Mouse (Mus musculus) intestine, embryonic 16.5 days (tissue): ENCODE data around the gene Cd27. TPM values are rescaled to one million over a fixed set of nuclear protein-coding genes. Genes with fewer than 3 reads are reported as not detected.

ENCODE experiments used
- microRNA-seq: library from miRNA; unstranded; fragments of <30 nt; microRNA quantifications from one replicate; pipeline ENCODE4, GENCODE M21; 2016
- polyA plus RNA-seq: library from polyadenylated mRNA; unstranded; fragments of >200 nt; fragmentation: Nextera tagmentation; extraction: Ambion mirVana; gene quantifications from 2 replicates; pipeline ENCODE4 v1.2.1, GENCODE M21; 2015

The Cd27 gene
- polyA plus RNA-seq, 1 experiment from 2014 or later, result 2.0 TPM

Small RNAs within 50 kb of the gene (microRNA-seq; reads per million reads assigned to microRNA genes)
- gene Mir3098 (0.68 reads per million), gene Mir8113 (not detected)

Other genes with a start within 250 kb of the Cd27 start
- 1.9 and 2.0 TPM in 2 replicates for gene Pianp, start 240.3 kb downstream of the Cd27 start, polyA plus RNA-seq
- 8.9 and 10.3 TPM in 2 replicates for gene Zfp384, start 227.9 kb downstream of the Cd27 start, polyA plus RNA-seq
- gene Ing4, start 197.2 kb downstream of the Cd27 start, polyA plus RNA-seq, result 96.0 and 105 TPM in 2 replicates
- 9.8 and 10.6 TPM in 2 replicates for gene Acrbp, start 187.3 kb downstream of the Cd27 start, polyA plus RNA-seq
- gene Lpar5, start 169.1 kb downstream of the Cd27 start, polyA plus RNA-seq, result 9.4 and 9.7 TPM in 2 replicates
- gene Chd4, start 141.0 kb downstream of the Cd27 start, polyA plus RNA-seq, result 41.3 and 44.8 TPM in 2 replicates
- gene Nop2, start 105.1 kb downstream of the Cd27 start, polyA plus RNA-seq, result 59.5 and 66.8 TPM in 2 replicates
- 4.5 and 5.3 TPM in 2 replicates for gene Iffo1, start 91.8 kb downstream of the Cd27 start, polyA plus RNA-seq
- 2,256 and 2,328 TPM in 2 replicates for gene Gapdh, start 70.5 kb downstream of the Cd27 start, polyA plus RNA-seq
- 67.8 and 78.0 TPM in 2 replicates for gene Ncapd2, start 45.3 kb downstream of the Cd27 start, polyA plus RNA-seq
- 267 and 284 TPM in 2 replicates for gene Mrpl51, start 45.2 kb downstream of the Cd27 start, polyA plus RNA-seq
- gene Vamp1, start 21.5 kb downstream of the Cd27 start, polyA plus RNA-seq, result 5.0 and 5.9 TPM in 2 replicates
- gene Tapbpl, start 5.2 kb downstream of the Cd27 start, polyA plus RNA-seq, result 13.3 and 14.4 TPM in 2 replicates
- 0.09 and 0.17 TPM in 2 replicates for gene Tuba3a, start 49.0 kb upstream of the Cd27 start, polyA plus RNA-seq
- gene Ltbr, start 76.9 kb upstream of the Cd27 start, polyA plus RNA-seq, result 106 and 107 TPM in 2 replicates
- 5.0 and 7.6 TPM in 2 replicates for gene Scnn1a, start 83.6 kb upstream of the Cd27 start, polyA plus RNA-seq
- gene Tnfrsf1a, start 112.4 kb upstream of the Cd27 start, polyA plus RNA-seq, result 90.0 and 95.3 TPM in 2 replicates
- gene Plekhg6, start 143.8 kb upstream of the Cd27 start, polyA plus RNA-seq, result 13.2 and 19.1 TPM in 2 replicates